Mouse (Mus musculus) layer of hippocampus, postnatal 10 days (tissue): ENCODE results near the gene Mymx. TPM values are rescaled to one million over a fixed set of nuclear protein-coding genes. Genes with fewer than 3 reads are reported as not detected.

Experiments
- DNase-seq, 2 experiments: peaks; one replicate each; pipeline ENCODE4 v3.0.0; 2021; ENCODE audit warnings: low spot score in 2 of 2
- total RNA-seq, 2 experiments: library from RNA; stranded (reverse); gene quantifications; 2 replicates each; pipeline ENCODE4 v1.2.3; 2021

Mymx gene
- total RNA-seq, 2 experiments from 2014 or later = not detected

- DNase-seq = peak; percentile 69 to 81
Measured at GRCm38 (mm10) chr17:45572103-45573086, 29.5 kb downstream of the Mymx start.

GRCm38 (mm10) chr17:45569999-45570398 is 31.9 kb downstream of the Mymx start:
- DNase-seq = no peak

- no peak for DNase-seq
Measured at GRCm38 (mm10) chr17:45568990-45569389, 32.9 kb downstream of the Mymx start.

- no peak for DNase-seq
Measured at GRCm38 (mm10) chr17:45567162-45567601, 34.7 kb downstream of the Mymx start.

- no peak for DNase-seq
Measured at GRCm38 (mm10) chr17:45566360-45567161, 35.3 kb downstream of the Mymx start.

GRCm38 (mm10) chr17:45566031-45566359 is 35.9 kb downstream of the Mymx start:
- peak in 1 of 2 experiments; percentile 20 for DNase-seq

GRCm38 (mm10) chr17:45565103-45565502 is 36.8 kb downstream of the Mymx start:
- DNase-seq = no peak

- no peak for DNase-seq
Measured at GRCm38 (mm10) chr17:45564531-45565084, 37.3 kb downstream of the Mymx start.

GRCm38 (mm10) chr17:45563655-45564530 is 38.0 kb downstream of the Mymx start, which contains the start of gene Slc35b2:
Gene Slc35b2 (plus strand): TSS chr17:45563874.
- peak; percentile 95 to 97 for DNase-seq

GRCm38 (mm10) chr17:45563216-45563615 is 38.7 kb downstream of the Mymx start:
- no peak for DNase-seq

GRCm38 (mm10) chr17:45559732-45560525 is 42.0 kb downstream of the Mymx start:
- DNase-seq = no peak

- DNase-seq = no peak
Measured at GRCm38 (mm10) chr17:45557998-45558862, 43.7 kb downstream of the Mymx start.

GRCm38 (mm10) chr17:45557246-45557824 is 44.6 kb downstream of the Mymx start:
- DNase-seq = no peak

- DNase-seq = no peak
Measured at GRCm38 (mm10) chr17:45556514-45557245, 45.2 kb downstream of the Mymx start.

- DNase-seq = no peak
Measured at GRCm38 (mm10) chr17:45556107-45556489, 45.8 kb downstream of the Mymx start.

- DNase-seq = peak; percentile 88 to 93
Measured at GRCm38 (mm10) chr17:45555452-45556106, 46.3 kb downstream of the Mymx start, which contains the start of gene Nfkbie. Gene Nfkbie (plus strand): TSS chr17:45555703.

- DNase-seq = no peak
Measured at GRCm38 (mm10) chr17:45554420-45554819, 47.5 kb downstream of the Mymx start.
